In genomic region chr4:48667279-48667678, GRCm38 (mm10) we compare ENCODE assay signal across 20 mouse cellular contexts. TPM values are rescaled to one million over a fixed set of nuclear protein-coding genes. Genes with fewer than 3 reads are reported as not detected.
"Had no signal": no experiment of that assay in that cellular context is flagged by ENCODE, and none has a peak within 500 bp of the region (broad histone marks: within the 10 kb centered on the region; RNA-seq: fewer than 3 reads in every experiment).

No protein-coding gene starts in this region.

- H3K4me2 ChIP-seq: kidney, embryonic 15.5 days; limb, embryonic 12.5 days; limb, embryonic 15.5 days; liver, embryonic 11.5 days; lung, embryonic 15.5 days; midbrain, embryonic 13.5 days; stomach, embryonic 15.5 days had no signal

- H3K9ac ChIP-seq: kidney, embryonic 15.5 days; limb, embryonic 12.5 days; limb, embryonic 15.5 days; liver, embryonic 14.5 days; liver, postnatal 0 days; lung, embryonic 15.5 days; midbrain, embryonic 13.5 days; stomach, embryonic 15.5 days had no signal

- H3K27me3 ChIP-seq: kidney, embryonic 15.5 days; limb, embryonic 12.5 days; limb, embryonic 15.5 days; lung, embryonic 15.5 days; megakaryocyte, embryonic 14.5 days; midbrain, embryonic 13.5 days; stomach, embryonic 15.5 days had no signal

- H3K36me3 ChIP-seq: stomach, embryonic 15.5 days had no signal

- H3K9me3 ChIP-seq: kidney, embryonic 15.5 days; limb, embryonic 12.5 days; limb, embryonic 15.5 days; lung, embryonic 15.5 days; midbrain, embryonic 10.5 days; midbrain, embryonic 13.5 days; stomach, embryonic 15.5 days had no signal

- H3K4me1 ChIP-seq: kidney, embryonic 15.5 days; limb, embryonic 12.5 days; limb, embryonic 15.5 days; lung, embryonic 15.5 days; megakaryocyte, embryonic 14.5 days; midbrain, embryonic 10.5 days; midbrain, embryonic 13.5 days; stomach, embryonic 15.5 days had no signal

- DNase-seq: kidney, postnatal 10 days; kidney, postnatal 36 days; layer of hippocampus, postnatal 36 days; left cerebral cortex, postnatal 4 days; liver, postnatal 0 days; lung, postnatal 10 days; spleen, adult 18-20 months; thymus, postnatal 25 days had no signal

- H3K27ac ChIP-seq: kidney, embryonic 15.5 days; limb, embryonic 12.5 days; limb, embryonic 15.5 days; liver, embryonic 14.5 days; lung, embryonic 15.5 days; midbrain, embryonic 10.5 days; midbrain, embryonic 13.5 days; stomach, embryonic 15.5 days had no signal

- ATAC-seq: liver, postnatal 0 days; midbrain, embryonic 13.5 days; midbrain, embryonic 16.5 days had no signal

- H3K4me3 ChIP-seq: kidney, embryonic 15.5 days; limb, embryonic 12.5 days; limb, embryonic 15.5 days; lung, embryonic 15.5 days; megakaryocyte, embryonic 14.5 days; midbrain, embryonic 10.5 days; midbrain, embryonic 13.5 days; stomach, embryonic 15.5 days had no signal

RNA-seq across cellular contexts. Expression of gene Cavin4, which starts 4.0 kb away (rescaled TPM):
- total RNA-seq: monocyte, adult 5-6 weeks had no signal
